Mouse (Mus musculus) E14TG2a.4 (cell line): ENCODE measurements around the gene Lrrc46.

ENCODE experiments used
- CTCF ChIP-seq: conservative IDR thresholded peaks from 2 replicates; pipeline ENCODE4 v1.5.1; 2014; ENCODE audit warnings: low read length
- NANOG ChIP-seq: IDR thresholded peaks from 2 replicates; pipeline ENCODE4 v1.6.1; 2014; ENCODE audit warnings: borderline replicate concordance, low read length, mixed read lengths
- POU5F1 ChIP-seq: IDR thresholded peaks from 2 replicates; pipeline ENCODE4 v1.6.1; 2014; ENCODE audit warnings: low read length, borderline replicate concordance

- TF ChIP-seq CTCF = no peak
- no peak for TF ChIP-seq POU5F1
- no peak for TF ChIP-seq NANOG
Observed at GRCm38 (mm10) chr11:96992722-96993311, 48.4 kb downstream of the Lrrc46 start.
